Mouse (Mus musculus): ENCODE measurements around the gene Afg1l. TPM values are rescaled to one million over a fixed set of nuclear protein-coding genes. Genes with fewer than 3 reads are reported as not detected.

Afg1l gene
- polyA plus RNA-seq, 1 experiment from 2014 or later, result 5.9 TPM

DNA sequence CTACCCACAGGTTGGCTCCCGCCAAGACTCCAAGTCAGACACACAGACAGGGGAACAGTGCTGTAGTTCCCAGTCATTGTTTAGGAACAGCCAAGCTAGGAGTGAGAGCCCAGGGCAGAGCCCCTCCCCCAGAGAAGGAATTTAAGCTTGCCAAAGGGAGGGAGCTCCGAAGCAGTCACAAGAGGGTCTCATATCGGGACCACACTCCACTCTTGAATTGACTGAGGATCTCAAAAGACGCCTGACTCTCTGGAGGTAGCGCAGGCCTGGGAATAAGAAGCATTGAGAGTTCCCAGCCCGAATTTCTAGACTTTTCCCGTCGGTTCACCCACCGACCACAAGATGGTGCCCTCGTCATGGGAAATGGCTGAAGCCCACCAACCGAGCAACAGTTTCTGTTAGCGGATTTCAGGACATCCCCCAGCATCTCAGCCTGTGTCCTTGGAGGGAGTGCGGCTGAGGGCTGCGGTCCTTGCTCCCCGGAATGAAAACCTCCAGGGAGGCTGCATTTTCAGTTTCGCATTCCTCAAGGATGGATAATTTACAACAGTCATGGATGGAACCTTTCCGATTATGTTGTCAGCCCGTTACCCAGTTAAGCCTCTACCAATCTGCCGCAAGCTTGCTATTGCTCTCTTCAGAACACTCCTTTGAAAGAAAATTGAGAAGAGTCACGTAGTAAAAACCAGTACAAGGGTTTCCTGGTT is 170.2 kb downstream of the Afg1l start:
- Histone ChIP-seq H3K9me3 (no peaks in the 10 kb centered on the region), H3K27me3 (peaks cover 9% of the 10 kb centered on the region), H3K4me1 (0 out of 2 replicates have a peak, but pooled peaks cover 2% of the 10 kb centered on the region), H3K27ac (no peak overlapping the region), H3K36me3 (no peaks in the 10 kb centered on the region), H3K9ac (no peak overlapping the region), H3K4me3 (peak overlapping the region; percentile 31), H3K4me2 (peak overlapping the region; percentile 45)
- WGBS, result 8% methylated on average over 20 of the region's 20 CpGs
- ATAC-seq (ENCODE audit: insufficient number of reproducible peaks, low FRiP score, low TSS enrichment, low read depth), result no peak

- no peaks in the 10 kb centered on the region for H3K36me3 ChIP-seq
- peaks cover 9% of the 10 kb centered on the region for H3K27me3 ChIP-seq
- ATAC-seq (ENCODE audit: insufficient number of reproducible peaks, low FRiP score, low TSS enrichment, low read depth), result no peak
- H3K27ac ChIP-seq, result no peak overlapping the region
- 82% methylated on average over 8 of the region's 8 CpGs for WGBS
- no peak overlapping the region for H3K9ac ChIP-seq
- no peak overlapping the region for H3K4me2 ChIP-seq
- H3K4me1 ChIP-seq, result 0 out of 2 replicates have a peak, but pooled peaks cover 2% of the 10 kb centered on the region
- H3K4me3 ChIP-seq, result no peak overlapping the region
- no peaks in the 10 kb centered on the region for H3K9me3 ChIP-seq
Measured at GRCm38 (mm10) chr10:42306422-42306821, 171.9 kb downstream of the Afg1l start.

- 60% methylated on average over 4 of the region's 4 CpGs for WGBS
- Histone ChIP-seq H3K36me3 (no peaks in the 10 kb centered on the region), H3K4me2 (no peak overlapping the region), H3K27ac (no peak overlapping the region), H3K27me3 (no peaks in the 10 kb centered on the region), H3K4me3 (no peak overlapping the region), H3K9me3 (no peaks in the 10 kb centered on the region), H3K9ac (no peak overlapping the region), H3K4me1 (no peaks in the 10 kb centered on the region)
- no peak for ATAC-seq (ENCODE audit: insufficient number of reproducible peaks, low FRiP score, low TSS enrichment, low read depth)
Measured at GRCm38 (mm10) chr10:42300805-42301204, 177.6 kb downstream of the Afg1l start.

DNA sequence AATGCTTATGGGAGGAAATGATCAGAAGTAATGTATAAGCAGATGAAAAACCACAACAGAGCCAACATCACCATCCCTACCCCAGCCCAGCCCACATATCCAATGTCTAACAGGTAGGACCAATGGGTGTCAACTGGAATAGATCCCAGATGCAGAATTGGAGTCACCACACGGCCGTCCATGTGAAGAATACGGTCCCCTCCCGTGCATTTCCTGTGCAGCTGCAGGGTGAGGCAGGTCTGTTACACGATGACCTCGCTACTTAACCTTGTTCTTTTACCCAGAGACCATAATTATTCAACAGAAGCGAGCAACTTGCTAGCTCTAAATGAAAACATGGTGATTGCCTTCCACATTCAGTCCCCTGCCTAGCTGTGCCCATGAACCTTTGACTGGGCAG is 178.4 kb downstream of the Afg1l start:
- 23% methylated on average over 7 of the region's 7 CpGs for WGBS
- H3K4me3 ChIP-seq, result no peak overlapping the region
- no peaks in the 10 kb centered on the region for H3K36me3 ChIP-seq
- H3K9ac ChIP-seq, result no peak overlapping the region
- no peak for ATAC-seq (ENCODE audit: insufficient number of reproducible peaks, low FRiP score, low TSS enrichment, low read depth)
- H3K9me3 ChIP-seq, result no peaks in the 10 kb centered on the region
- no peaks in the 10 kb centered on the region for H3K27me3 ChIP-seq
- no peak overlapping the region for H3K4me2 ChIP-seq
- H3K27ac ChIP-seq, result no peak overlapping the region
- no peaks in the 10 kb centered on the region for H3K4me1 ChIP-seq

DNA sequence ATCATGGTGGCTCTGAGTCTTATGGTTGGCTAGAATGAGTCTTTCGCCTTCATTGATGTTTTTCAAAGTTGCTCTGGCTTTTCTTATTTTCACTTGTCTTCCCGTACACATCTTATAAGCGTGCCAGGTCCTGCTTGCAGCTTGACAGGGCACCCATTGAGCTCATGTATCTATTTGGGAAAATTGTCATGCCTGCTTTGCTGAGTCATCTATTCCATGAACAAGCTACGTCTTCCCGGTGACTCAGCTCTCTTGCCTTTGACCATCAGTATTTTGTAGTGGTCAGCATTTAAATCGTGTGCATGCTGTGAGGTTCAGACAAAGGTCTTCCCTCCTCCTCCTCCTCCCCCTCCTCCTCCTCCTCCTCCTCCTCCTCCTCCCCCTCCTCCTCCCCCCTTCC is 178.9 kb downstream of the Afg1l start:
- WGBS, result 77% methylated on average over 6 of the region's 6 CpGs
- Histone ChIP-seq H3K27me3 (no peaks in the 10 kb centered on the region), H3K9me3 (no peaks in the 10 kb centered on the region), H3K36me3 (no peaks in the 10 kb centered on the region), H3K9ac (no peak overlapping the region), H3K4me1 (no peaks in the 10 kb centered on the region), H3K4me2 (no peak overlapping the region), H3K4me3 (no peak overlapping the region), H3K27ac (no peak overlapping the region)
- no peak for ATAC-seq (ENCODE audit: insufficient number of reproducible peaks, low FRiP score, low TSS enrichment, low read depth)

- H3K27ac ChIP-seq, result no peak overlapping the region
- no peaks in the 10 kb centered on the region for H3K4me1 ChIP-seq
- WGBS, result 92% methylated on average over 1 of the region's 1 CpGs
- no peak for ATAC-seq (ENCODE audit: insufficient number of reproducible peaks, low FRiP score, low TSS enrichment, low read depth)
- H3K4me2 ChIP-seq, result no peak overlapping the region
- H3K9me3 ChIP-seq, result no peaks in the 10 kb centered on the region
- H3K27me3 ChIP-seq, result no peaks in the 10 kb centered on the region
- H3K4me3 ChIP-seq, result no peak overlapping the region
- H3K9ac ChIP-seq, result no peak overlapping the region
- H3K36me3 ChIP-seq, result no peaks in the 10 kb centered on the region
Measured at GRCm38 (mm10) chr10:42297954-42298353, 180.4 kb downstream of the Afg1l start.

DNA sequence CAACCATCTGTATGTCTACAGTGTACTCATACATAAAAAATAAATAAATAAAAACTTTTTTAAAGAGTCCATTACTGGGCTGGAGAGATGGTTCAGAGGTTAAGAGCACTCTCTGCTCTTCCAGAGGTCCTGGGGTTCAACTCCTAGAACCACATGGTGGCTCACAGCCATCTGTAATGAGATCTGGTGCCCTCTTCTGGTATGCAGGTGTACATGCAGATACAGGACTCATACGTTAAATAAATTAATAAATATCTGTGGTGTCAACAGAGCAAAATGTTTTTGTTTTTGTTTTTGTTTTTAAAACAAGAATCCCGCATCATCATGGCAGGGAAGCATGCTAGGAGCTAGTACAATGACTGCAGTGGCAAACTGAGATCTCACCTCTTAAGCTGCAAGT is 181.3 kb downstream of the Afg1l start:
- WGBS, result 83% methylated on average over 2 of the region's 2 CpGs
- H3K9me3 ChIP-seq, result no peaks in the 10 kb centered on the region
- ATAC-seq (ENCODE audit: insufficient number of reproducible peaks, low FRiP score, low TSS enrichment, low read depth), result no peak

DNA sequence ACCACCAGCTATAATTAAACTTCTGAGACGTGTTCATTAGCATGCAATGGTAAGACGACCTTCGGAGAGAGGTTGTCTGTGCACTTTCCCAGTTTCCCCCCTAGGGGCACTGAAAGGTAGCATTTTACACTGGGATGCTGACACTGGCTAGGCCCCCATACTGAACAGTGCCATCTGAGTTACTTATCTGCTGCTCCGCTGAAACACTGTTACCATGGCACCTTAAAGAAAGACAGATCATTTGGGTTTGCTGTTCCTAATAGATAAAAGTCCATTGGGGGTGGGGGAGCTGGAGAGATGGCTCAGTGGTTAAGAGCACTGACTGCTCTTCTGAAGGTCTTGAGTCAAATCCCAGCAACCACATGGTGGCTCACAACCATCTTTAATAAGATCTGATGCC is 181.8 kb downstream of the Afg1l start:
- Histone ChIP-seq H3K27ac (no peak overlapping the region), H3K4me1 (no peaks in the 10 kb centered on the region), H3K9ac (no peak overlapping the region), H3K9me3 (no peaks in the 10 kb centered on the region), H3K4me3 (no peak overlapping the region), H3K27me3 (no peaks in the 10 kb centered on the region), H3K4me2 (no peak overlapping the region), H3K36me3 (no peaks in the 10 kb centered on the region)
- ATAC-seq (ENCODE audit: insufficient number of reproducible peaks, low FRiP score, low TSS enrichment, low read depth), result no peak
- 41% methylated on average over 4 of the region's 4 CpGs for WGBS

More for the DNA sequence above, 181.3 kb downstream of the Afg1l start:
- H3K9ac ChIP-seq, result no peak overlapping the region
- no peak overlapping the region for H3K4me2 ChIP-seq
- H3K4me1 ChIP-seq, result no peaks in the 10 kb centered on the region
- no peaks in the 10 kb centered on the region for H3K27me3 ChIP-seq
- H3K27ac ChIP-seq, result no peak overlapping the region
- no peak overlapping the region for H3K4me3 ChIP-seq
- no peaks in the 10 kb centered on the region for H3K36me3 ChIP-seq

DNA sequence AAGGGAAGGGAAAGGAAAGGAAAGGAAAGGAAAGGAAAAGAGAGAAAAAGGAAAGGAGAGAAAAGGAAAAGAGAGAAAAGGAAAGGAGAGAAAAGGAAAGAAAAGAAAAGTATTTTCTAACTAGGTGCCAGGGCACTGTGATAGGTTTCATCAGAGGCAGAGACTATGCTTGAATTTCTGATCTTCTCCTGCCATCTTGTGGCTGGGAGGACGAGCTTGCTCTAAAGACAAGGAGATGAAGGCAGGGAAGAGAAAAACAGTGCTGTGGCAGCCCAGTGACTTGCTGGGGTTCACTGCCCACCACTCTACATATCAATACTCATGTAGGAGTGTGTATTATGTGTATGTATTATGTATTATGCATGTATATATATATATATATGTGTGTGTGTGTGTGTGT is 183.3 kb downstream of the Afg1l start:
- Histone ChIP-seq H3K4me1 (no peaks in the 10 kb centered on the region), H3K27ac (no peak overlapping the region), H3K9ac (no peak overlapping the region), H3K27me3 (no peaks in the 10 kb centered on the region), H3K4me3 (no peak overlapping the region), H3K36me3 (no peaks in the 10 kb centered on the region), H3K4me2 (no peak overlapping the region), H3K9me3 (no peaks in the 10 kb centered on the region)
- no peak for ATAC-seq (ENCODE audit: insufficient number of reproducible peaks, low FRiP score, low TSS enrichment, low read depth)
- WGBS, result 4% methylated on average over 1 of the region's 1 CpGs

- Histone ChIP-seq H3K27me3 (no peaks in the 10 kb centered on the region), H3K4me1 (no peaks in the 10 kb centered on the region), H3K9ac (no peak overlapping the region), H3K4me3 (no peak overlapping the region), H3K36me3 (no peaks in the 10 kb centered on the region), H3K9me3 (no peaks in the 10 kb centered on the region), H3K27ac (no peak overlapping the region), H3K4me2 (no peak overlapping the region)
- WGBS, result 64% methylated on average over 2 of the region's 2 CpGs
- ATAC-seq (ENCODE audit: insufficient number of reproducible peaks, low FRiP score, low TSS enrichment, low read depth), result no peak
Measured at GRCm38 (mm10) chr10:42294392-42294791, 184.0 kb downstream of the Afg1l start.

GRCm38 (mm10) chr10:42293877-42294276 is 184.5 kb downstream of the Afg1l start:
- 61% methylated on average over 4 of the region's 4 CpGs for WGBS
- no peaks in the 10 kb centered on the region for H3K9me3 ChIP-seq

GRCm38 (mm10) chr10:42291360-42291759 is 187.0 kb downstream of the Afg1l start:
- H3K4me3 ChIP-seq, result no peak overlapping the region
- no peaks in the 10 kb centered on the region for H3K4me1 ChIP-seq
- WGBS, result 57% methylated on average over 5 of the region's 5 CpGs
- H3K9me3 ChIP-seq, result no peaks in the 10 kb centered on the region
- H3K9ac ChIP-seq, result no peak overlapping the region
- no peaks in the 10 kb centered on the region for H3K27me3 ChIP-seq
- no peak for ATAC-seq (ENCODE audit: insufficient number of reproducible peaks, low FRiP score, low TSS enrichment, low read depth)
- no peak overlapping the region for H3K27ac ChIP-seq
- H3K4me2 ChIP-seq, result no peak overlapping the region
- H3K36me3 ChIP-seq, result no peaks in the 10 kb centered on the region

More at GRCm38 (mm10) chr10:42293877-42294276, 184.5 kb downstream of the Afg1l start:
- Histone ChIP-seq H3K4me1 (no peaks in the 10 kb centered on the region), H3K4me2 (no peak overlapping the region), H3K4me3 (no peak overlapping the region), H3K36me3 (no peaks in the 10 kb centered on the region), H3K9ac (no peak overlapping the region), H3K27ac (no peak overlapping the region), H3K27me3 (no peaks in the 10 kb centered on the region)
- ATAC-seq (ENCODE audit: insufficient number of reproducible peaks, low FRiP score, low TSS enrichment, low read depth), result no peak

- Histone ChIP-seq H3K4me1 (no peaks in the 10 kb centered on the region), H3K36me3 (no peaks in the 10 kb centered on the region), H3K9ac (no peak overlapping the region), H3K4me2 (no peak overlapping the region), H3K9me3 (no peaks in the 10 kb centered on the region), H3K27ac (no peak overlapping the region), H3K4me3 (no peak overlapping the region), H3K27me3 (no peaks in the 10 kb centered on the region)
- WGBS, result 52% methylated on average over 1 of the region's 1 CpGs
- no peak for ATAC-seq (ENCODE audit: insufficient number of reproducible peaks, low FRiP score, low TSS enrichment, low read depth)
Measured at GRCm38 (mm10) chr10:42287666-42288065, 190.7 kb downstream of the Afg1l start.

Data from limb, embryonic 15.5 days (tissue).